Mouse (Mus musculus) lung, postnatal 10 days (tissue): ENCODE data around the gene Ecsit.

Source experiments
- DNase-seq: peaks from one replicate; pipeline ENCODE4 v3.0.0; 2021

Ecsit gene

GRCm38 (mm10) chr9:22050351-22050889, 34.8 kb downstream of the Ecsit start:
- DNase-seq, result peak; percentile 53

- DNase-seq, result no peak
Observed at GRCm38 (mm10) chr9:22049721-22050270, 35.4 kb downstream of the Ecsit start.

DNA sequence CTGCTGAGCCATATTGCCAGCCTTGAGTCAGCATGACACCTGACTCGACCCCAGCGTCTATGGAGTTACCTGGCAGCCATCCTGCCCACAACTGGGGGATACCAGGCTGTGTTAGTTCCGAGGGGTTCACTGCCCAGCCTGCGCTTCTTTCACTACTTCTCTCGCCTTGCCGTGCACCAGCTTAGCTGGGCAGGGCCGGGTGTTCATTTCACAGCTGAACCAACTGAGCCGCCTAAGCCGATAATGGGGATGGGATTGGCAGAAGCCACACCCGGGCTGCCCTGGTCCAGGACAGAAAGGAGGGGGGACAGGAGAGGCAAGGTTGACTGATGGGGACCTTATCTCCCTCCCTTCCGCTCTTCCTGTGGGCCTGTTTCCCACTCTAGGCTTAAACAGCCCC, 35.9 kb downstream of the Ecsit start:
- DNase-seq, result no peak

DNA sequence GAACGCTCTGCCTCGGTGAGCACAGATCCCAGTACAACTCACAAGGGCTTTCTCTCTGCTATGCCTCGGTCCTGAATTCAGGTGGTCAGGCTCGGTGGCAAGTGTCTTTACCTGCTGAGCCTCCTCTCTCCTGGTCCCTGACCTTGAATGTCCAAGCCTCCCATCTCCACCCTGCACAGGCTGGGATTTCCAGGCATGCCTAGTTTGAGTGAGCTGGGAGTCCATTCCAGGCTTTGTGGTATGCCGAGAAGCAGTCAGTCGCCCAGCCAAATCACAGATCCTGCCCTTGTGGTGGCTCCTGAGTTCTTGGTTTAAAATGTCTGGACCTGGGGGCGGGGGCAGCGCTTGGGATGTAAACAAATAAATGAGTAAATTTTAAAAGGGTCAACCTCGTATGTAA, 37.9 kb downstream of the Ecsit start:
- DNase-seq, result no peak

GRCm38 (mm10) chr9:22041832-22042231, 43.4 kb downstream of the Ecsit start:
- DNase-seq, result no peak

DNA sequence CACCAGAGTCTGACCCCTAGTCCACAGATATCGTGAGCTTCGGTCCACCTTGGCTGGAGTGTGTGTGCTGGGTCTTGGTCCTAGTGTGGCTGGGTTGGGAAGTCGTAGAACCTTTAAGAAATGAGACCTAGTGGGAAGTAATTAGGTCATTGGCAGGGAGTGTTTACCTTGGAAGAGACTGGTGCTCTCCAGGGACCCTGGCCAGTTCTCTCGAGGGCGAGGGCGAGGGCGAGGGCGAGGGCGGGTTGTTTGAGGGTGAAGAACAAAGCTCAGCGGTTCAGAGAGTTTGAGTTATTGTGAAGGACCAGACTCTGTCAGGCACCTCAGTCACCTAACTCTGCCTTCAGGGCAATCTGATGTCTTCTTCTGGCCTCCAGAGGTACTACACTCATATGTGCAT, 47.4 kb downstream of the Ecsit start:
- no peak for DNase-seq

GRCm38 (mm10) chr9:22035300-22036044, 49.8 kb downstream of the Ecsit start:
- DNase-seq, result no peak

DNA sequence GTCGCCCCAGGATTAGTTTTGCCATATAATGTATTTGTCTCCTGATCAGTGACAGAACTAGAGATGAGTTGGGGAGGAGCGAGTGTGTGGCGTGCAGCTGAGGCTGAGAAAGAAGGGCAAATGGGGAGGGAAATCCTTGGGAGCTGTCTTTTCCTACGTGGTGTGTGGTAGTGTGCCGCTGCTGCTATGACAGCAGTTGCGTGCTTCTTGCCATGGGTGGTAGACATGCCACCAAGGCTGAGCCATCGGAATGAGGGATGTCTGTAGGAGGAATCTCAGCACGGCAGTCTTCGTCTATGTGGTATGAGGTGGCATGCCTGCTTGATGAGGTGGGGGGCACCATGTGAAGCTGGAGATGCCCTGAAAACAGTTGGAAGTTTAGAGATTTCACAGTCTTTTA, 54.9 kb downstream of the Ecsit start:
- DNase-seq, result no peak

DNA sequence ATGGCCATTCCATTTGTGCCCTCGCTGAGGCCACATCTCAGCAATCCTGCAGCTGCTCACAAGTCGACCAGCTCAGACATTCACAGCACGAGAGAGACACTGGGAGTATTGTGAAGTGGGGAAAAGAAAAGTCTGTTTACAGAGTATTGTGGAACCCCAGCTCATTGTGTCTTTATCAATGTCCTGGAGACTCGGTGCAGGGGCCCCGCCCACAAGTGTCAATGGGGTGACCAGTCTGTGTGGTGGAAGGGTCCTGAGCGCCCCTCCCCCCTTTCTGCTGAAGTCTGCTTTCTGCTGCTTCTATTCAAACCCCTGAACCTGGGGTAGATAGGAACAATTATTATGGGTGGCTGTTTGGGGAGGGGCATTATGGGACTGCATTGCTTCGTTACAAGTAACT, 56.8 kb downstream of the Ecsit start:
- DNase-seq, result no peak

- DNase-seq, result peak; percentile 70
Observed at GRCm38 (mm10) chr9:22024592-22024991, 60.6 kb downstream of the Ecsit start.
